Mouse (Mus musculus) inflammation-experienced regulatory T-cells, adult 6 months (primary cell): ENCODE measurements at regions not wholly inside any gene's neighbourhood (a gene's known extent, or its start where the extent isn't known, plus 50 kb on each side); places are given as distances from the start of the nearest gene placed in this dataset.

Source experiments
- ATAC-seq: one replicate; pipeline ENCODE4 v1.8.0; 2017

GRCm38 (mm10) chr2:170257671-170258235 is 109.8 kb upstream of the Zfp217 start:
- no peak for ATAC-seq

- ATAC-seq, result no peak
Measured at GRCm38 (mm10) chr2:170255997-170256396, 108.1 kb upstream of the Zfp217 start.

GRCm38 (mm10) chr2:170255533-170255932 is 107.6 kb upstream of the Zfp217 start:
- ATAC-seq, result no peak

- no peak for ATAC-seq
Measured at GRCm38 (mm10) chr2:170253681-170254440, 106.0 kb upstream of the Zfp217 start.

GRCm38 (mm10) chr2:170252255-170253034 is 104.5 kb upstream of the Zfp217 start:
- peak; percentile 74 for ATAC-seq

GRCm38 (mm10) chr2:170250680-170251079 is 102.8 kb upstream of the Zfp217 start:
- no peak for ATAC-seq

- peak; percentile 57 for ATAC-seq
Measured at GRCm38 (mm10) chr2:170247702-170248445, 100.0 kb upstream of the Zfp217 start.

GRCm38 (mm10) chr2:170245637-170246341 is 97.9 kb upstream of the Zfp217 start:
- ATAC-seq, result no peak

- ATAC-seq, result no peak
Measured at GRCm38 (mm10) chr2:170244108-170244507, 96.2 kb upstream of the Zfp217 start.

- no peak for ATAC-seq
Measured at GRCm38 (mm10) chr2:170237959-170238358, 90.1 kb upstream of the Zfp217 start.

GRCm38 (mm10) chr2:170233426-170233825 is 85.5 kb upstream of the Zfp217 start:
- ATAC-seq, result no peak

GRCm38 (mm10) chr2:170229461-170230080 is 81.7 kb upstream of the Zfp217 start:
- no peak for ATAC-seq

- no peak for ATAC-seq
Measured at GRCm38 (mm10) chr2:170228318-170228994, 80.6 kb upstream of the Zfp217 start.

- ATAC-seq, result no peak
Measured at GRCm38 (mm10) chr2:170223872-170224271, 76.0 kb upstream of the Zfp217 start.

- no peak for ATAC-seq
Measured at GRCm38 (mm10) chr2:170222819-170223218, 74.9 kb upstream of the Zfp217 start.

GRCm38 (mm10) chr2:170221994-170222535 is 74.2 kb upstream of the Zfp217 start:
- ATAC-seq, result peak; percentile 24

- ATAC-seq, result peak; percentile 33
Measured at GRCm38 (mm10) chr2:170220871-170221369, 73.0 kb upstream of the Zfp217 start.

GRCm38 (mm10) chr2:170220443-170220842 is 72.5 kb upstream of the Zfp217 start:
- no peak for ATAC-seq

GRCm38 (mm10) chr2:170219611-170220401 is 71.9 kb upstream of the Zfp217 start:
- no peak for ATAC-seq

- ATAC-seq, result peak; percentile 67
Measured at GRCm38 (mm10) chr2:170219161-170219581, 71.3 kb upstream of the Zfp217 start.
